Mouse (Mus musculus): Measurements from ENCODE around the gene Slc43a2. TPM values are rescaled to one million over a fixed set of nuclear protein-coding genes. Genes with fewer than 3 reads are reported as not detected.

Gene Slc43a2
- 10 to 100 TPM; 14.9 to 18.2 TPM for total RNA-seq (2021)

DNA sequence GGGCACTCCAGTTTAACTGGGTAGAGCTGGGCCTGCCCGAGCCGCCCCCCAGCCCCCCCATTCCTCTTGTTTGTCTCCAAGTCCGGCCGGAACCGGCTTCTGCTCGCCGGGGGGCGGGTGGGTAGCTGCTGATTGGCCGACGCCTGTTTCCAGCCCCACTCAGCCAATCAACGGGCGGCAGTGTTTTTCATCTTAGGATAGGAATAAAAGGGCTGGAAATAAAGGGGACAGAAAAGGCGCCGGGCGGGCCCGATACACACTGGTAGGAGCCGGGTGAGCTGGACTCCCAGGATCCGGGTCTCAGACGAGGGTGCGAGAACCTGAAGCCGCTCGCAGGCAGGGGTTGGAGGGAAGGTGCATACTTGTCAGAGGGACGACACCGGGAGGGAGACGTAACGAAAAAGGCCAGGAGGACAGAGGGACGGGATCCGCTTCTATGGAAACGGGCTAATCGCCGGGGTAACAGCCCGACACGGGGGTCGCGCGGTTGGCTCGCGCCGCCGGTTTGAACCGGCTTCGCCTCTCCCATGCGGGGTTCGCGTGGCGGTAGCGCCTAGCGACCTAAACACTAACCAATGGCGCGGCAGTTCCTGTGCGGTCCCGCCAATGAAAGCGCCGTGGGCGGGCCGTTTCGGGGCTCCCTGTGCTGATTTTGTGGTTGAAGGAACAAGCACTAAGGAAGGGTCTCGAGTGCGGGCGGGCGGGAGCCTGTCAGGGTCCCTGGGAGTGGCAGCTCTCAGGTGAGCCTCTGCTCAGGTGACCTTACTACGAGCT is at the start of gene Slc43a2:
Slc43a2 (plus strand) TSS at position 226 of the 774 bp plus-strand sequence.
- intact Hi-C loops (cut with DNase I) = no loop called here
- DNase-seq (ENCODE audit: low spot score) = peak; percentile 89

GRCm38 (mm10) chr11:75486192-75486591 is 45.3 kb upstream of the Slc43a2 start:
- no peak for DNase-seq (ENCODE audit: low spot score)
- intact Hi-C loops (cut with DNase I) = loop anchor here (5.0 to 10.0 kb wide), 2 partner anchors 84 to 311 kb away; partner anchors contain the start of gene Ovca2

DNA sequence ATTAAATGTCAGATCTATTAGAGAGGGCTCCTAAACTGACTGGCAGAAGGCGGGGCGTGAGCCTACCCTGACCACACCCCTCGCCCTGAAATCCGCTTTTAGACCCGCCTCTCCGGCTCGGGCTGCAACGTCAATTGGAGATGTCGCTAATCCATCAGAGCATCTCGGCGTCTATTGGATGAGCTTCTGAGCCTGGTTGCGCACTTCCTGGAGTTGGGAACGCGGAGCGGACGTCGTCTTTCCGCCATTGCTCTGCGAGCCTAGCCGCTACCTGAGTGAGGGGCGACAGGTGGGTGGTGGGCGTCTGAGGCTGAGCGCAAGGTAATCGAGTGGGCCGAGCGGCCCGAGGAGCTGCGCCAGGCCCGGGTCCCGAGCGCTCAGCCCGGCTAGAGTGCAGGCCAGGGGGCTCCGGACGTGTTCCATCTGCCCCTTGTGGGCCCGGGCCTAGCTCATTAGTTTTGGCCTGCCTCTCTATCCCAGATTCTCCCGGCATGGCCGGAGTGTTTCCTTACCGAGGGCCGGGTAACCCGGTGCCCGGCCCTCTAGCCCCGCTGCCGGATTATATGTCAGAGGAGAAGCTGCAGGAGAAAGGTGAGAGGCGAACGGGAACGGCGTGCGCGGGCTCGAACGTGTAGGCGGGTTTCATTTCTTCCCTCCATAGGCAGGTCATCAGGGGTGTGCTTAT is 44.8 kb upstream of the Slc43a2 start, which contains the start of gene Prpf8:
Prpf8 (plus strand) TSS at position 216 of the 685 bp plus-strand sequence.
- peak; percentile 97 for DNase-seq (ENCODE audit: low spot score)
- intact Hi-C loops (cut with DNase I) = loop anchor here (5.0 to 10.0 kb wide), 2 partner anchors 84 to 312 kb away; partner anchors contain the start of gene Ovca2

DNA sequence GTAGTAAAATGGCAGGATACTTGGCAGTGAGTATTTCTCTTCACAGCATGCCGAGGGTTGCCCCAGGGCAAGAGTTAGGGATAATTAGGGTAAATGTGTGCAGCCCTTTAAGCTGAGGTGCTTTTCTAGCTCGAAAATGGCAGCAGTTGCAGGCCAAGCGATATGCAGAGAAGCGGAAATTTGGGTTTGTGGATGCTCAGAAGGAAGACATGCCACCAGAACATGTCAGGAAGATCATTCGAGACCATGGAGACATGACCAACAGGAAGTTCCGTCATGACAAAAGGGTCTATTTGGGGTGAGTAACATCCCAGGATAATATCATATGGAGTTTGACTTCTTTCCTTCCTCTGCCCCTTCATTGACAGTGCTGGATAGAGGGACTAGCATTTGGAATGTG is 44.0 kb upstream of the Slc43a2 start:
- DNase-seq (ENCODE audit: low spot score) = no peak
- intact Hi-C loops (cut with DNase I) = loop anchor here (5.0 to 10.0 kb wide), 2 partner anchors 85 to 313 kb away; partner anchors contain the start of gene Ovca2

DNA sequence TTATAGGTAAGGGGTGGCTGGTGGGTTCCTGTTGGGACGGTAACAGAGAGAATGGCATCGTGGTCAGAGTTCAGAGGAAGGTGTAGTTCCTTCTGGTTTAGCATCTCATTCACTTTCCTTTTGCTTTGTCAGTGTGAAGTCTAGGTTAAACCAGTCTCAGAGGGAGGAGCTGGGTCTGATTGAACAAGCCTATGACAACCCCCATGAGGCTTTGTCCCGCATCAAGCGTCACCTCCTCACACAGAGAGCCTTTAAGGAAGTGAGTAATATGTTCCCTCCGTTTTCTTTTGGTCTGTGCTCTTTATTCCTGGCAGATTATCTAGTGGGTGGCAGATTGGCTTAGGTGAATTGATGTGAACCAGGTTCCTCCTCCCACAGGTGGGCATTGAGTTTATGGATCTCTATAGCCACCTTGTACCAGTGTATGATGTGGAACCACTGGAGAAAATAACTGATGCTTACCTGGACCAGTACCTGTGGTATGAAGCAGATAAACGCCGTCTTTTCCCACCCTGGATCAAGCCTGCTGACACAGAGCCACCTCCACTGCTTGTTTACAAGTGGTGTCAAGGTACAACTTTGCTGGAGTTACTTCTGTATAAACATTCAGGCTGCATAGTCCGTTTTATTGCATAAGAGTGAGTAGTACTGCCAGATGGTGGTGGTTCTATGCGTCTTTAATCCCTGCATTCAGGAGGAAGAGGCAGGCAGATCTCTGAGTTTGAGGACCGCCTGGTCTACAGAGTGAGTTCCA is 37.0 kb upstream of the Slc43a2 start:
- intact Hi-C loops (cut with DNase I) = no loop called here
- no peak for DNase-seq (ENCODE audit: low spot score)

GRCm38 (mm10) chr11:75498126-75498525 is 33.4 kb upstream of the Slc43a2 start:
- no peak for DNase-seq (ENCODE audit: low spot score)
- intact Hi-C loops (cut with DNase I) = no loop called here

- no peak for DNase-seq (ENCODE audit: low spot score)
- intact Hi-C loops (cut with DNase I) = no loop called here
Observed at GRCm38 (mm10) chr11:75508162-75508561, 23.3 kb upstream of the Slc43a2 start.

DNA sequence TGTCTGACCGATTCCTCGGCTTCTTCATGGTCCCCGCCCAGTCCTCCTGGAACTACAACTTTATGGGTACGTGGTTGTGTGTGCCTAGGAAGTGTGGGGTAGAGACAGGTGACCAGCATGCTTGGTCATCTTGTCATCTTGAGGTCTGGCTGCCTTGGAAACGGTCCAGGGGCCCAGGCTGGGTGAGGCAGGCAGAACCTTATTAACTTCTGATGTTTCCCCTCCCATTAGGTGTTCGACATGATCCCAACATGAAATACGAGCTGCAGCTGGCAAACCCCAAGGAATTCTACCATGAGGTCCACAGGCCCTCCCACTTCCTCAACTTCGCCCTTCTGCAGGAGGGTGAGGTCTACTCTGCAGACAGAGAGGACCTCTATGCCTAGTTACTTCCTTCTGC is 22.6 kb upstream of the Slc43a2 start:
- DNase-seq (ENCODE audit: low spot score) = no peak
- intact Hi-C loops (cut with DNase I) = no loop called here

GRCm38 (mm10) chr11:75509741-75510626 is 21.5 kb upstream of the Slc43a2 start, which contains the start of gene Rilp:
Gene Rilp, plus strand, starts transcription at chr11:75510094.
- peak; percentile 67 for DNase-seq (ENCODE audit: low spot score)
- intact Hi-C loops (cut with DNase I) = loop anchor here (1.0 to 5.0 kb wide), 3 partner anchors 50 to 163 kb away; partner anchors contain the start of genes Rpa1 and Smyd4

GRCm38 (mm10) chr11:75510627-75510993 is 20.9 kb upstream of the Slc43a2 start:
- DNase-seq (ENCODE audit: low spot score) = peak; percentile 88
- intact Hi-C loops (cut with DNase I) = loop anchor here (1.0 to 5.0 kb wide), 3 partner anchors 50 to 163 kb away; partner anchors contain the start of genes Rpa1 and Smyd4

DNA sequence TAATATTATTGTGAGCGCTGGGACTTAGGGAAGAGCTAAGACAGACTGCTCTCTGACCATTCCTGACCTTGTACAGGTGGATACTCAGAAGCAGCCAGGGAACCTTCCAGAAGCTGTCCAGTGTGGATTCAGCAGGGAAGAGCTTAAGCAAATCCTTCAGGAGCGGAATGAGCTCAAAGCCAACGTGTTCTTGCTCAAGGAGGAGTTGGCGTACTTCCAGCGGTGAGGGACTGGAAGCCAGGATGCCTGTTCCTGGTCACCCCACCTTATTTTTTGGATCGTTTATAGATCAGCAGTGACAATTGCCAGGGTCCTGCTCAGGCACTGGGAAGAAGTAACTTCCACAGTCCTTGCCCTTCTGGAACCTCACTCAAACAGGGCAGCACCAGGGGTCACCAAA is 20.3 kb upstream of the Slc43a2 start:
- DNase-seq (ENCODE audit: low spot score) = no peak
- intact Hi-C loops (cut with DNase I) = loop anchor here (5.0 kb wide), 2 partner anchors 109 to 164 kb away; partner anchors contain the start of genes Rpa1 and Smyd4

DNA sequence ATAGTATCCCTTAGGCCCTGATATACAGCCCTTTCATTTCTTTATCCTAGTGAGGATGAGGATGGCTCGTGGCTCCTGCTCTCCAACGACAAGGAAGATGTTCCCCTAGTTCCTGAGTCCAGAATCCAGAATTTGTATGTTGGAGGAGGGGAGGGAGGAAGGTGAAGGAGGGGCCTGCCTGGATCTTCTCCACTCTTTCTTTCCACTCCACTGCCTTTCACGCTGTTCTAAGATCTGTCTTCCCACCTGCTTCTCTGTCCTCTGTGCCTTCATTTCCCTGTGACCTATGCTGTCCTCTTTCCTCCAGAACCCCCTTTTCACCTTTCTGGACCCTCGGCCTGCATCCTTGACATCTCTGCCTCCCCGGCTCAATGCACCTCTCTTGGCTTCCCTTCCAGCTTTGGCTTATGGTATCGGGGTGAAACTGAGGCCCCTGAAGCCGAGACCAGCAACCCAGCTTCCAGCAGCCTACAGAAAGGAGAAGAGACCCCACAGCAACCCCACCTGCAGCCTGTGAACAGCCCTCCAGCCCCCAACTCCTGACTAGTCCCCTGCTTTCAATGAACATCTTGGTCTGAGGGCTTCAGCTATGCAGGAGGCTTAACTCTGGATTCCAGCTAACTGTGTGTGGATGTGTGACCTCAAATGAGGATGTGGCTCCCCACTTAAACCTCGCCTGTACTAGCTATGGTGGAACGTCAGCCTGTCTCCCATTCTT is 19.0 kb upstream of the Slc43a2 start:
- DNase-seq (ENCODE audit: low spot score) = no peak
- intact Hi-C loops (cut with DNase I) = loop anchor here (5.0 kb wide), 2 partner anchors 110 to 165 kb away; partner anchors contain the start of genes Rpa1 and Smyd4

GRCm38 (mm10) chr11:75513336-75513735 is 18.2 kb upstream of the Slc43a2 start, which contains the start of gene Scarf1:
Gene Scarf1, plus strand, starts transcription at chr11:75513540.
- intact Hi-C loops (cut with DNase I) = loop anchor here (5.0 kb wide), 2 partner anchors 111 to 166 kb away; partner anchors contain the start of genes Rpa1 and Smyd4
- DNase-seq (ENCODE audit: low spot score) = peak; percentile 74

- no peak for DNase-seq (ENCODE audit: low spot score)
- intact Hi-C loops (cut with DNase I) = no loop called here
Observed at GRCm38 (mm10) chr11:75515186-75515585, 16.3 kb upstream of the Slc43a2 start.

GRCm38 (mm10) chr11:75519834-75520633 is 11.5 kb upstream of the Slc43a2 start:
- DNase-seq (ENCODE audit: low spot score) = no peak
- intact Hi-C loops (cut with DNase I) = no loop called here

- intact Hi-C loops (cut with DNase I) = no loop called here
- no peak for DNase-seq (ENCODE audit: low spot score)
Observed at GRCm38 (mm10) chr11:75521609-75522008, 9.9 kb upstream of the Slc43a2 start.

GRCm38 (mm10) chr11:75522793-75523192 is 8.7 kb upstream of the Slc43a2 start:
- DNase-seq (ENCODE audit: low spot score) = no peak
- intact Hi-C loops (cut with DNase I) = no loop called here

Measured in heart, postnatal 25 days (tissue).